Mouse (Mus musculus) kidney, embryonic 14.5 days (tissue): ENCODE results near the gene Ube2g2. TPM values are rescaled to one million over a fixed set of nuclear protein-coding genes. Genes with fewer than 3 reads are reported as not detected.

ENCODE experiments used
- ATAC-seq: fragments of 200-750 bp; cut with Nextera tagmentation; 2 replicates; pipeline ENCODE4 v1.8.0; 2017; ENCODE audit warnings: moderate number of reproducible peaks, mild to moderate bottlenecking, moderate TSS enrichment, moderate library complexity; ENCODE audit not compliant: low FRiP score, low TSS enrichment
- H3K27ac ChIP-seq: fragments of 300-500 bp; sonication (generic); 2 replicates; pipeline ENCODE4 v1.5.1; 2014; ENCODE audit warnings: low read depth, mild to moderate bottlenecking, low read length, moderate library complexity, mixed read lengths
- H3K27me3 ChIP-seq: fragments of 300-500 bp; sonication (generic); 2 replicates; pipeline ENCODE4 v1.6.1; 2014; ENCODE audit warnings: mild to moderate bottlenecking, low read length; ENCODE audit not compliant: control insufficient read depth, insufficient read depth
- H3K36me3 ChIP-seq: fragments of 300-500 bp; sonication (generic); 2 replicates; pipeline ENCODE4 v1.6.1; 2014; ENCODE audit warnings: low read length, mixed read lengths; ENCODE audit not compliant: control insufficient read depth, insufficient read depth
- H3K4me1 ChIP-seq: fragments of 300-500 bp; sonication (generic); 2 replicates; pipeline ENCODE4 v1.6.1; 2014; ENCODE audit warnings: low read length, mixed read lengths; ENCODE audit not compliant: control insufficient read depth, insufficient read depth
- H3K4me2 ChIP-seq: fragments of 300-500 bp; sonication (generic); replicated peaks from 2 replicates; pipeline ENCODE4 v1.6.1; 2014; ENCODE audit warnings: low read depth, mild to moderate bottlenecking, low read length
- H3K4me3 ChIP-seq: fragments of 300-500 bp; sonication (generic); 2 replicates; pipeline ENCODE4 v1.5.1; 2014; ENCODE audit warnings: mild to moderate bottlenecking, low read length
- H3K9ac ChIP-seq: fragments of 300-500 bp; sonication (generic); 2 replicates; pipeline ENCODE4 v1.6.1; 2014; ENCODE audit warnings: low read depth, mild to moderate bottlenecking, low read length, moderate library complexity
- H3K9me3 ChIP-seq: fragments of 300-500 bp; sonication (generic); 2 replicates; pipeline ENCODE4 v1.6.1; 2016; ENCODE audit warnings: low read length; ENCODE audit not compliant: control insufficient read depth
- WGBS: fragments of 180-500 bp; shearing (Covaris S2); extraction: QIAGEN DNeasy Blood & Tissue Kit; methylation state at CpG from one replicate; pipeline ENCODE4 v1.1.7; 2014; 5-methylcytosine and 5-hydroxymethylcytosine counted together
- polyA plus RNA-seq: library from polyadenylated mRNA; unstranded; fragments of >200 nt; fragmentation: Nextera tagmentation; extraction: Ambion mirVana; gene quantifications from 2 replicates; pipeline ENCODE4 v1.2.1, GENCODE M21; 2014

The Ube2g2 gene
- polyA plus RNA-seq, 1 experiment from 2014 or later = 51.8 TPM

GRCm38 (mm10) chr10:77626591-77626990, 4.5 kb downstream of the Ube2g2 start:
- WGBS = 66% methylated on average over 7 of the region's 7 CpGs
- no peak overlapping the region for H3K27ac ChIP-seq

GRCm38 (mm10) chr10:77627497-77627896, 5.4 kb downstream of the Ube2g2 start:
- no peak overlapping the region for H3K9ac ChIP-seq
- H3K27me3 ChIP-seq = no peaks in the 10 kb centered on the region
- no peak overlapping the region for H3K27ac ChIP-seq
- peaks cover 11% of the 10 kb centered on the region; the same call in 1 of the 2 replicates for H3K4me1 ChIP-seq
- peaks cover 13% of the 10 kb centered on the region for H3K36me3 ChIP-seq
- no peak overlapping the region for H3K4me2 ChIP-seq
- no peaks in the 10 kb centered on the region for H3K9me3 ChIP-seq
- peak; percentile 38; the same call in 1 of the 2 replicates for ATAC-seq
- WGBS = 45% methylated on average over 2 of the region's 2 CpGs
- H3K4me3 ChIP-seq = no peak overlapping the region

More at GRCm38 (mm10) chr10:77626591-77626990, 4.5 kb downstream of the Ube2g2 start:
- H3K4me2 ChIP-seq = no peak overlapping the region
- H3K4me1 ChIP-seq = peaks cover 11% of the 10 kb centered on the region; the same call in 1 of the 2 replicates
- H3K36me3 ChIP-seq = peaks cover 6% of the 10 kb centered on the region
- no peak overlapping the region for H3K9ac ChIP-seq
- H3K4me3 ChIP-seq = no peak overlapping the region
- H3K9me3 ChIP-seq = no peaks in the 10 kb centered on the region
- no peak for ATAC-seq
- H3K27me3 ChIP-seq = no peaks in the 10 kb centered on the region

DNA sequence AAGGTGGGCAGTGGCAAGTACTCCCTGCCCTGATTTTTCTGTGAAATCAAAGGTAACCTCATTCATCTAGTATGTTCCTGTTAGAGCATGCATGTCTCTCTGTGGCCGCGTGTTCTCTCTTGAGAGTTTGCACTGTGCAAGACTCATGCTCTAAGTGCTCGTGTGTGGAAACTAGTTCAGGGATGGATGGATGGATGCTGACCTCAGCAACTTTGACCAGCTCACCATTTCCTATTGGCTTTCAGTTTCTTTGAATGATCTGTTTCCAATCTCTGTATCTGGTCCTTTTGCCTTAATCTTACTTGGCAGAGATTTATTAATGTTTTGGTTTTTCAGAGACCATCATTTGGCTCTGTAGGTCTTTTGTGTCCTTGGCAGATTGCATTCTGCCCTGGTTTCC, 7.1 kb downstream of the Ube2g2 start:
- Histone ChIP-seq H3K4me3 (no peak overlapping the region), H3K36me3 (peaks cover 23% of the 10 kb centered on the region), H3K4me2 (no peak overlapping the region), H3K9ac (no peak overlapping the region), H3K27ac (no peak overlapping the region), H3K27me3 (no peaks in the 10 kb centered on the region), H3K9me3 (no peaks in the 10 kb centered on the region), H3K4me1 (peaks cover 6% of the 10 kb centered on the region; the same call in 1 of the 2 replicates)
- 82% methylated on average over 3 of the region's 3 CpGs for WGBS
- ATAC-seq = no peak

DNA sequence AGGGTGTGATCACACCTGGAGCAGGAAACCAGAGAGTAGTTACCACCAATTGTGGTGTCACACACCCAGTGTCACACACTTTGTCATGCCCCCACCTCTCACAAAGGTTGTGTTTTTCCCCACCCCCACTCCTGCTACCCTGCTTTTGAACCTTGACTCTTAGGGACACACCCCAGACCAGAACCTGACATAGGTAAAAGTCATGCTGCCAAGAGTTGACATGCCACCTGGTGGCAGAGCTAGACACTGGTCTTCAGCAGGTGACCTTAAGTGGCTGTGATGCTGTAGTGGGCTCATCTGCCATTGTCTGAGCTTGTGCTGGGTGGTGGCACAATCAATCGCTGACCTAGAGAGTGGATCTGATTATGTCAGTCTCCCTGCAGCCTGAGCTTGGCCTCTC, 7.9 kb downstream of the Ube2g2 start:
- H3K9ac ChIP-seq = no peak overlapping the region
- peaks cover 28% of the 10 kb centered on the region for H3K36me3 ChIP-seq
- no peaks in the 10 kb centered on the region for H3K9me3 ChIP-seq
- no peak overlapping the region for H3K27ac ChIP-seq
- peaks cover 6% of the 10 kb centered on the region; the same call in 1 of the 2 replicates for H3K4me1 ChIP-seq
- WGBS = 90% methylated on average over 1 of the region's 1 CpGs
- no peak overlapping the region for H3K4me3 ChIP-seq
- no peaks in the 10 kb centered on the region for H3K27me3 ChIP-seq
- no peak for ATAC-seq
- H3K4me2 ChIP-seq = no peak overlapping the region

DNA sequence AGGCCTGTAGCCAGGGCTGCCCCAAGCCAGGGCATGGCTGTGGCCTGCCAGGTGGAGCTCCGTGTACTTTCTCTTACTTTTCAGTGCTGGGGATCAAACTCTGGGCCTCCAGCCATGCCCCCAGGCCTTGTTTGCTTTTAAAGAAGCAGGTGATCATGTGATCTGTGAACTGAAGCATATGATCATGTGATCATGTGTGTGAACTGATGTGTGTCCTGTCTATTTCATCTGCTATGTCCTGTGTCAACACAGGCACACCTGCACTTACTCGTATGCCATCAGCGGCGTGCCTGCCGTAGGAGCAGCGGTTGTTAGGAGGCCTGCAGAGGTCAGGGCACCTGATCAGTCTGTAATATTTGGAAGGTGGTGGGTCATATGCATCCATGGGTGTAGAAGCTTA, 11.9 kb downstream of the Ube2g2 start:
- no peak for ATAC-seq
- Histone ChIP-seq H3K36me3 (peaks cover 54% of the 10 kb centered on the region), H3K4me2 (no peak overlapping the region), H3K27ac (no peak overlapping the region), H3K4me3 (no peak overlapping the region), H3K9me3 (no peaks in the 10 kb centered on the region), H3K27me3 (no peaks in the 10 kb centered on the region), H3K9ac (no peak overlapping the region), H3K4me1 (0 out of 2 replicates have a peak, but pooled peaks cover 3% of the 10 kb centered on the region)
- WGBS = 77% methylated on average over 6 of the region's 6 CpGs

- no peaks in the 10 kb centered on the region for H3K9me3 ChIP-seq
- no peak overlapping the region for H3K9ac ChIP-seq
- H3K4me2 ChIP-seq = no peak overlapping the region
- no peaks in the 10 kb centered on the region for H3K27me3 ChIP-seq
- 70% methylated on average over 13 of the region's 13 CpGs for WGBS
- H3K36me3 ChIP-seq = peaks cover 54% of the 10 kb centered on the region
- H3K4me1 ChIP-seq = 0 out of 2 replicates have a peak, but pooled peaks cover 3% of the 10 kb centered on the region
- no peak overlapping the region for H3K4me3 ChIP-seq
- H3K27ac ChIP-seq = no peak overlapping the region
- no peak for ATAC-seq
Observed at GRCm38 (mm10) chr10:77634452-77635231, 12.6 kb downstream of the Ube2g2 start.

DNA sequence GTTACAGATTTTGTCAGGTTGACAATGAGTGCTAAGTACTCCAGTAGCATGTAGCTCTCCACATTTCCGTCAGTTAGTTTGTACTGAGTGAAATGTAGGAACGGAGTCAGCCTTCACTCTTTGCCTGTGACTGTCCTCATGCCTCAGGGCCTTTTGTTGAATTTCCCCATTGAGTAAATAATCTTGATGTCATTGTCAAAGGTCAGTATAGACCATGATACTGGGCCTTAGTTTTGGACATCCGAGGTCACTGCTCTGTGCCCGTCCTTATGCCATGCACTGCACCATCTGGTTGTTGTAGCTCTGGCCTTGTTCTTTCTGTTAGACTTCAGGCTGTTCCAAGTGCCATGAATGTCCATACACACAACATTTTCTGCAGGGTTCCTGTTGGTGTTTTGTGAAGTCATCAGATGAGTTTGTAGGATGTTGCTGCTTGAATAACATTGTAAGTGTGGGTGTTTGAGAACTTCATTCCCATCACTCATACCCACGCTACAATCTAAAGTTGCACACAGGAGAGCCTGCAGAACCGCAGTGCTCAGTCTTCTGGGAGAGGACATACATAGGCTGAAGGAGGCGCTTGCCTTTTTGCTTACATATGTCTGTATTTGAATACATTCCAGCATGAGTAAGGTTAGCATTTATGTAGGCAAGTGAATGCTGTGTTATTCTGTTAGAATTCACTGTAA, 14.3 kb downstream of the Ube2g2 start:
- no peaks in the 10 kb centered on the region for H3K27me3 ChIP-seq
- peaks cover 61% of the 10 kb centered on the region for H3K36me3 ChIP-seq
- no peak overlapping the region for H3K4me2 ChIP-seq
- no peaks in the 10 kb centered on the region for H3K9me3 ChIP-seq
- no peak for ATAC-seq
- H3K27ac ChIP-seq = no peak overlapping the region
- no peak overlapping the region for H3K4me3 ChIP-seq
- WGBS = 91% methylated on average over 7 of the region's 7 CpGs
- H3K4me1 ChIP-seq = 0 out of 2 replicates have a peak, but pooled peaks cover 3% of the 10 kb centered on the region
- no peak overlapping the region for H3K9ac ChIP-seq

GRCm38 (mm10) chr10:77638956-77639355, 16.9 kb downstream of the Ube2g2 start:
- no peak overlapping the region for H3K9ac ChIP-seq
- H3K4me2 ChIP-seq = no peak overlapping the region
- no peaks in the 10 kb centered on the region for H3K9me3 ChIP-seq
- WGBS = 86% methylated on average over 6 of the region's 6 CpGs
- peaks cover 65% of the 10 kb centered on the region for H3K36me3 ChIP-seq
- no peak overlapping the region for H3K27ac ChIP-seq
- 0 out of 2 replicates have a peak, but pooled peaks cover 3% of the 10 kb centered on the region for H3K4me1 ChIP-seq
- no peaks in the 10 kb centered on the region for H3K27me3 ChIP-seq
- ATAC-seq = no peak
- H3K4me3 ChIP-seq = no peak overlapping the region

GRCm38 (mm10) chr10:77643160-77643559, 21.1 kb downstream of the Ube2g2 start:
- H3K27ac ChIP-seq = no peak overlapping the region
- no peaks in the 10 kb centered on the region for H3K4me1 ChIP-seq
- ATAC-seq = no peak
- 75% methylated on average over 7 of the region's 7 CpGs for WGBS
- no peak overlapping the region for H3K4me3 ChIP-seq
- no peaks in the 10 kb centered on the region for H3K9me3 ChIP-seq
- no peaks in the 10 kb centered on the region for H3K27me3 ChIP-seq
- no peak overlapping the region for H3K9ac ChIP-seq
- no peak overlapping the region for H3K4me2 ChIP-seq
- H3K36me3 ChIP-seq = peaks cover 69% of the 10 kb centered on the region
